Mouse (Mus musculus) adrenal gland, adult 18-20 months (tissue): ENCODE measurements around the gene Nfrkb. TPM values are rescaled to one million over a fixed set of nuclear protein-coding genes. Genes with fewer than 3 reads are reported as not detected.

ENCODE experiments used
- total RNA-seq, 2 experiments: library from RNA; stranded (reverse); gene quantifications; 1 replicate in 1 of 2; 2 replicates in 1 of 2; pipeline ENCODE4 v1.2.3; 2021

Gene Nfrkb
- total RNA-seq, 2 experiments from 2014 or later, result 18.4 to 19.1 TPM

Other genes with a start within 250 kb of the Nfrkb start
- gene Aplp2, start 174.4 kb upstream of the Nfrkb start, total RNA-seq, result 100 to 1,000 TPM; 676 to 807 TPM
- 1 to 10 TPM; 7.5 to 9.2 TPM for gene Prdm10, start 105.7 kb upstream of the Nfrkb start, total RNA-seq
- 100 to 1,000 TPM in 1 of 2 experiments, 10 to 100 TPM in 1; 30.9 to 155 TPM for gene Tmem45b, start 78.3 kb downstream of the Nfrkb start, total RNA-seq